Mouse (Mus musculus) layer of hippocampus, adult 11-12 months (tissue): ENCODE measurements around the gene Olfr1043.
"Not testable (repeated sequence)": the region's sequence is repeated elsewhere in the genome, so short reads cannot be mapped to it uniquely, and the experiment has no call there.

Experiments
- DNase-seq: peaks from one replicate; pipeline ENCODE4 v3.0.0; 2022; ENCODE audit warnings: low spot score

Olfr1043 gene

GRCm38 (mm10) chr2:86167422-86167821, at the start of gene Olfr1043:
TSS of gene Olfr1043 (minus strand) at chr2:86167522.
- no peak for DNase-seq

DNA sequence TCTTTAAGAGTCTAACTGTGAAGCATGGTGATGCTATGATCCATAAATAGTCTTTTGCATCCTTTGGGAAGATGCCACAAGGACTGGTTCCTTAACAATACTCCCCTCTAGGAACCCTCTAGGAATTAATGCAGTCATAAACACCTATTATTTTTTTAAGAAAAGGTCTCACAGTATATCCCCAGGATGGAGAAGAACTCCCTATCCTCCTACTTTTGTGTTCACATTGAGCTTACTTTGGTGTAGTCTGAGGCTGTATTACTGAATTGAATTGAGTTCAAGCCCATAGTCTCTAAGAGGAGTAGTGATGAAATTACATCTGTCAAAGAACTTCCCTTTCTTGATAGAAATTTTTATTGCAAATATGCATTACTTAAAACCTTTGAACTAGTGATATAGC, 35.6 kb upstream of the Olfr1043 start, which contains the start of gene Olfr1045:
Gene Olfr1045, minus strand, starts transcription at position 101 of the 400 bp plus-strand sequence.
- DNase-seq = no peak

GRCm38 (mm10) chr2:86195863-86196262, 28.5 kb upstream of the Olfr1043 start:
- DNase-seq = no peak

- no peak for DNase-seq
Observed at GRCm38 (mm10) chr2:86185583-86185982, 18.3 kb upstream of the Olfr1043 start, which contains the start of gene Olfr52. TSS of gene Olfr52 (minus strand) at chr2:86185683.

DNA sequence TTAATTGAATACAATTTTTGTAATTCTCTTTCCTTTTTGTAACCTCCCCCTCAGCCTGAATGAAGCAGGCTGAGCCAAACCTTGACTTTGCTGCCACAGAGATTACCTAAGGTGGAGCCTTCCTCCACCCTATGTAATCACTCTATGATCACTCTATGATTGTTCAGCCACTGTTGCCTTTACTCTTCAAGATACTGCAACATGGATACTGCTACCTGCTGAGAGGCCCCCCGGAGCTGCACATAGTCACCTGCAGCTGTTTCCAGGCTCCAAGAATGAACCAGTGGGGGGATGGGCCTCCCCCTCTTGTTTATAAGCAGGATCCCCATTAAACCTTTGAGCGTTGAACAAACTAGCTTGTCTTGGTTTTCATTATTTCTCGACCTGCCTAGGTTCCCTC, 12.6 kb upstream of the Olfr1043 start:
- no peak for DNase-seq

- DNase-seq = no peak
Observed at GRCm38 (mm10) chr2:86177720-86178119, 10.4 kb upstream of the Olfr1043 start, which contains the start of gene Olfr1044. TSS of gene Olfr1044 (minus strand) at chr2:86177820.

GRCm38 (mm10) chr2:86175422-86175821, 8.1 kb upstream of the Olfr1043 start:
- DNase-seq = not testable (repeated sequence)

DNA sequence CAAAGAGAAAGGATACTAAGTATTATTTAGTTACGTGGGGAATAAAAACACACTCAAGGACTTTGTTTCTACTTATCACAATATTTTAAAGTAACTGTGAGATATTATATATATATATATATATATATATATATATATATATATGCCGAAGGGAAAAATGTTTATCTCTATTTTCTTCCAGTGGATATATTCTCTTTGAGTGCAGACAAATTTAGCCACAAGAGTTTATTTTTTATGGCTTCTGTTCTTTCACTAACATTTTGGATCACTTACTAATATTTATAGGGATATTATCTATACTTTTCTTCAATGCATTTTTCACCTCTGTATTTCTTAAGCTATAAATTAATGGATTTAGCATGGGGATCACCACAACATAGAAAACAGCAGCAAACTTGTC, 5.6 kb downstream of the Olfr1043 start, which contains the start of gene Olfr1042:
Gene Olfr1042, minus strand, starts transcription at position 101 of the 400 bp plus-strand sequence.
- no peak for DNase-seq

- no peak for DNase-seq
Observed at GRCm38 (mm10) chr2:86146632-86147031, 20.7 kb downstream of the Olfr1043 start, which contains the start of gene Olfr1040. TSS of gene Olfr1040 (minus strand) at chr2:86146732.

DNA sequence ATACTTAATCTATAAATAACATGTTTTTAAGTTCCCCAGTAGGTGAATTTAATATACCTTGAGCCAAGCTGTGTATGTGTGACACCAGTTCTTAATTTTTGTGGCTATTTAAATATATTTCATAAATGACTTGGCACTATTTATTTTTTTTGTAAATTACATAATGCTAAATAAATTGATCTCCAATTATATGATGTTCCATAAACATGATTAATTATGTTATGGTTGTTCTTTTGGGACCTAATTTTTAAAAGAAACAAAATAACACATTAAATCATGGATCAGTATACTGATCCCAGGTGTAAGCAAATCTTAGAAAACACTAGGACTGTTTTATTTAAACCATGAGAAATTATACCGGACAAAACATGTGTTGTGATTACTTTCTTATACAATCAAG, 31.5 kb downstream of the Olfr1043 start, which contains the start of gene Olfr1039:
Gene Olfr1039, minus strand, starts transcription at position 101 of the 400 bp plus-strand sequence.
- no peak for DNase-seq
